Mouse (Mus musculus) kidney, adult 2 months (tissue): ENCODE data around the gene Mlxipl. TPM values are rescaled to one million over a fixed set of nuclear protein-coding genes. Genes with fewer than 3 reads are reported as not detected.

Experiments
- DNase-seq: peaks from one replicate; pipeline ENCODE4 v3.0.0; 2021
- H3K27ac ChIP-seq: fragments of 200-500 bp; 2 replicates; pipeline ENCODE4 v1.5.1; 2012; ENCODE audit warnings: low read depth, low read length, control low read depth, inconsistent platforms; ENCODE audit not compliant: insufficient read depth
- H3K27me3 ChIP-seq: fragments of 200-500 bp; replicated peaks from 2 replicates; pipeline ENCODE4 v1.6.1; 2012; ENCODE audit warnings: mild to moderate bottlenecking, moderate library complexity, low read length, inconsistent platforms; ENCODE audit not compliant: control insufficient read depth, insufficient read depth
- H3K36me3 ChIP-seq: fragments of 200-500 bp; 2 replicates; pipeline ENCODE4 v1.6.1; 2012; ENCODE audit warnings: mild to moderate bottlenecking, moderate library complexity, low read length, inconsistent platforms; ENCODE audit not compliant: control insufficient read depth, insufficient read depth
- H3K4me1 ChIP-seq: fragments of 200-500 bp; 2 replicates; pipeline ENCODE4 v1.6.1; 2011; ENCODE audit warnings: low read length; ENCODE audit not compliant: control insufficient read depth, insufficient read depth
- H3K4me3 ChIP-seq: fragments of 200-500 bp; 2 replicates; pipeline ENCODE4 v1.5.1; 2011; ENCODE audit warnings: mild to moderate bottlenecking, low read depth, low read length, control low read depth; ENCODE audit not compliant: insufficient read depth
- CTCF ChIP-seq: fragments of 200-500 bp; conservative IDR thresholded peaks from 2 replicates; pipeline ENCODE4 v1.5.1; 2011; ENCODE audit warnings: low read depth, mild to moderate bottlenecking, control low read depth, low read length, moderate library complexity, mixed read lengths; ENCODE audit not compliant: insufficient read depth, insufficient read length
- POLR2A ChIP-seq: fragments of 200-500 bp; IDR thresholded peaks from one replicate; pipeline ENCODE4 v1.6.1; 2011; ENCODE audit warnings: low read depth, low read length, control low read depth
- WGBS: fragments of 180-500 bp; shearing (Covaris S2); methylation state at CpG from one replicate; pipeline ENCODE4 v1.1.7; 2018; 5-methylcytosine and 5-hydroxymethylcytosine counted together
- polyA plus RNA-seq: library from polyadenylated mRNA; depleted of rRNA; stranded (reverse); fragments of >200 nt; gene quantifications from 2 replicates; pipeline ENCODE4 v1.2.3, GENCODE M21; 2012

Mlxipl gene
- polyA plus RNA-seq, 1 experiment: 144 TPM

DNA sequence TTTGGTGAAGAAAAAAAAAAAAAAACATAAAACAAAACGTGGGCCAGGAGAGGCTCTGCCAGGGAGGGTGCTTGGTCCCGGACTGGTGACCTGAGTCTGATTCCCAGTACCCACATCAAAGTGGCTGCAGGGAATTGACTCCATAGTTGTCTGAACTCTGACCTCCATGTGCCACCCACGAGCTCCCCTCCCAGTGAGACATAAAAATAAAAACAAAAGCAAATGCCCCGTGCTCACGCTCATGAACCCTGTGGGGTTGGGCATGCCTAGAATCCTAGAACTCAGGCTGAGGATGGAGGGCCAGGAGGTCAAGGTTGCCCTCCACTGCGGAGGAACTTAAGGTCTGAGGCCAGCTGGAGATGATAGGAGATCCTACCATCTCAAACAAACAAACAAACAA, 19.3 kb downstream of the Mlxipl start:
- WGBS: 39% methylated on average over 6 of the region's 6 CpGs
- peak; percentile 85 for DNase-seq
- TF ChIP-seq CTCF: no peak
- no peak for TF ChIP-seq POLR2A
- H3K27ac ChIP-seq: peak overlapping the region; percentile 79
- H3K4me3 ChIP-seq: no peak overlapping the region
- H3K4me1 ChIP-seq: peaks cover 9% of the 10 kb centered on the region
- no peaks in the 10 kb centered on the region for H3K36me3 ChIP-seq
- H3K27me3 ChIP-seq: no peaks in the 10 kb centered on the region

DNA sequence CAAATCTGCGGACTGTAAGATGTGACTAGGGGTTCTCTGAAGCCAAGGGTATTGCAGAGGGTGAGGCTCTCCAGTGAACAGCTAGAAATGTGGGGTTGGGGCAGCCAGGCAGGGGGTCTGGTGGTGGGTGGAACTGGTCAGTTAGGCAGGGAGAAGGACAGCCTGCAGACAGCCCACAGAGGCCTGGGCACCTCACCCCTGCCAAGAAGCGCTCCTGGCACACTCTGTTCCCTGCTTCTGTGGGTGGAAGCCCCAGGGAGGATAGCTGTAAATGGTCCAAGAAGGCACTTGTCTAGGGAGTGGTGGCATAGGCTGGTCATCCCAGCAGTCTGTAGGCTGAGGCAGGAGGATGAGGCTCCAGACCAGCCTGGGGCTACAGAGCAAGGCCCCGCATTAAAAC, 19.7 kb downstream of the Mlxipl start:
- peak; percentile 66 for DNase-seq
- Histone ChIP-seq H3K27ac (peak overlapping the region; percentile 79), H3K27me3 (no peaks in the 10 kb centered on the region), H3K36me3 (no peaks in the 10 kb centered on the region), H3K4me1 (peaks cover 9% of the 10 kb centered on the region), H3K4me3 (no peak overlapping the region)
- TF ChIP-seq CTCF (no peak), POLR2A (no peak)
- 74% methylated on average over 3 of the region's 3 CpGs for WGBS

DNA sequence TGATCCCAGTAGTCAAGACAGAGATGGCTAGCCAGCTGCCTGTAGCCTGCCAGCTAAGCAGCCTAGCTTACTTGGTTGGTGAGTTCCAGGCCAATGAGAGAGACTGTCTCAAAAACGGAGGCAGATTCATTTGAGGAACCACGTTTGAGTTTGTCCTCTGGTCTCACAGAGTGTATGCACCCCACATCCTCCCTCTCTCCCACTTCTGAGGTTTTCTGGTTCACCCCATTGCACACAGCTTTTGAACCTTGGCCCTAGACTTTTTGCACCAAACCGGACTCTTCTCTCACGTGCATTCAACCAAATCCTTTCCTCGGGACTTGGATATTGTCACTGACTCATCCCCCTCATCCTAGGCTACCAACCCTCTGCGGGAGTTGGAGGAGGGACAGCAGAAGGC, 20.3 kb downstream of the Mlxipl start:
- Histone ChIP-seq H3K27me3 (no peaks in the 10 kb centered on the region), H3K27ac (peak overlapping the region; percentile 79), H3K4me1 (peaks cover 9% of the 10 kb centered on the region), H3K4me3 (no peak overlapping the region), H3K36me3 (no peaks in the 10 kb centered on the region)
- no peak for TF ChIP-seq POLR2A
- no peak for TF ChIP-seq CTCF
- WGBS: 46% methylated on average over 6 of the region's 6 CpGs
- DNase-seq: peak; percentile 89

DNA sequence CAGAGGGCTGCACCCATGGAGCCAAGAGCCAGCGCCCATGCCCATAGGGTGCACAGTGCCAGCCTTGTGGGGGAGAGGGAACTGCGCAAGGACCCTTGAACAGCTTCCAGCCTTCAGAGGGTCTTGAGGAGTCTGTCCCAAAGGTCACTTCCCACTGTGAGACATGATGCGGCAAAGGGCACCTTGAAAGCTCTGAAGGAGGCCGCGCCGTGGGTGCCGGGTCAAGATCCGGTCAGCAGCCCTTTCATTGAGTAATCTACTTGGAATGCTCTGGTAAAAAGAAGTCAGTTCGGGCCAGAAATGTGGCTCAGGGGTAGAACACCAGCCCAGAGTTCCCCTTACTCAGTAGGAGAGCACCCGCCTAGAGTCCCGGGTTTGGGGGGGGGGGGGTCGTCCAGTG, 24.1 kb downstream of the Mlxipl start:
- 57% methylated on average over 12 of the region's 12 CpGs for WGBS
- DNase-seq: peak; percentile 77
- TF ChIP-seq CTCF (no peak), POLR2A (no peak)
- H3K36me3 ChIP-seq: no peaks in the 10 kb centered on the region
- peaks cover 9% of the 10 kb centered on the region for H3K4me1 ChIP-seq
- no peaks in the 10 kb centered on the region for H3K27me3 ChIP-seq
- no peak overlapping the region for H3K4me3 ChIP-seq
- H3K27ac ChIP-seq: peak overlapping the region; percentile 18

DNA sequence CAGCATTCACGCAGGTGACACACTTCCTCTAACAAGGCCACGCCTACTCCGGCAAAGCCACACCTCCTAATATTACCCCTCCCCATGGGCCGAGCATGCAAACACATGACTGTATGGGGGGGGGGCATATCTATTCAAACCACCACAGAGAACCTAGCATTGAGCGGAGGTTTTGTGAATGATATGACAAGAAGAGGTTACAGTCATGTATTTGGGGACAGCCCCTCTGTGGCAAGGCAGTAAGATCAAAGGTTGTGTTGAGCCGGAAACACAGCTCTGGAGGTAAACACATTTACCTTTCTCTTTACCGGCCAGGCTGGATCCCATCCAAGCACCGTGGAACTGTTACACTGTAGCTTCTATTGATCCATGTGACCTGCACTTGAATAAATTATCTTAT, 25.6 kb downstream of the Mlxipl start:
- H3K4me1 ChIP-seq: peaks cover 4% of the 10 kb centered on the region
- 64% methylated on average over 8 of the region's 8 CpGs for WGBS

DNA sequence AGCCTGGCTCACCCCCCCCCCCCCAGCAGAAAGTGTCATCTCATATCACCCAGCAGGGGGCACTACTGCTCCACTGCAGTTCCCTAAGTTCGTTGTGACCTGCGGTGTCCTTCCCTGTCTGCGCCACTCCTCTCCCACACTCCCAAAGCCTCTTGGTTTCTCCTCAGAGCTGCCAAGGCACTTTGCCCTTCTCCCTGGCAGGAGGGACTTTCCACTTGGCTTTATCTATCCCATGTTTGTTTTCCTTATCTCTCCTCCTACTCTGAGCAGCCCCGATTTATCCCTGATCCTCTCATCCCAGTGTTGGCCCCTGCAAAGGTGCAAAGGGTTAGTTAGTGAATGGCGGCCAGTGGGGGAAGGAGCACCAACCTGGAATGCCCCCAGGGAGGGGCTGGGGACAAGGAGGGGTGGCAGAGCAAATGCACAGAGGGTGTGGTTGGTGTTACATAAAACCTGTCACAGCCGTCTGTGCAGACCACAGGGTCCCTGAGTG, 28.9 kb downstream of the Mlxipl start:
- DNase-seq: peak; percentile 75
- H3K27ac ChIP-seq: no peak overlapping the region
- 12% methylated on average over 6 of the region's 6 CpGs for WGBS
- TF ChIP-seq POLR2A: no peak
- peak; percentile 81 for TF ChIP-seq CTCF
- H3K4me1 ChIP-seq: no peaks in the 10 kb centered on the region; the same call in 1 of the 2 replicates
- H3K27me3 ChIP-seq: no peaks in the 10 kb centered on the region
- no peak overlapping the region for H3K4me3 ChIP-seq
- no peaks in the 10 kb centered on the region for H3K36me3 ChIP-seq

More for the DNA sequence above, 25.6 kb downstream of the Mlxipl start:
- DNase-seq: no peak
- no peak overlapping the region for H3K27ac ChIP-seq
- no peaks in the 10 kb centered on the region for H3K36me3 ChIP-seq
- H3K27me3 ChIP-seq: no peaks in the 10 kb centered on the region
- TF ChIP-seq CTCF: no peak
- no peak for TF ChIP-seq POLR2A
- no peak overlapping the region for H3K4me3 ChIP-seq

DNA sequence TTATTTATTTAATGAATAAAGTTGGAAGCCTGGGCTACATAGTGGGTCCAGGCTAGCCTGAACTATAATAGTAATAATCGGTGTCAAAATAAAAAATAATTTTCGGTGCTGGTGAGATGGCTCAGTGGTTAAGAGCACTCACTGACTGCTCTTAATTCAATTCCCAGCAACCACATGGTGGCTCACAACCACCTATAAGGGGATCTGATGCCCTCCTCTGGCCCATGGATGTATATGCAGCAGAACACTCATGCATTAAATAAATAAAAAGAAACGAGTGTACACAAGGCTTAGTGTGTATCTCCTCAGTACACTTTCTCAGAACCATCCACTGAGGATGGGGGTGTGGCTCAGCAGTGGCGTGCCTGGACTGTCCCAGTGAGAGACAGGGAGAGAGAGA, 31.1 kb downstream of the Mlxipl start:
- no peaks in the 10 kb centered on the region for H3K36me3 ChIP-seq
- DNase-seq: no peak
- TF ChIP-seq CTCF: no peak
- TF ChIP-seq POLR2A: no peak
- no peaks in the 10 kb centered on the region for H3K4me1 ChIP-seq
- WGBS: 66% methylated on average over 4 of the region's 4 CpGs
- no peak overlapping the region for H3K4me3 ChIP-seq
- H3K27me3 ChIP-seq: no peaks in the 10 kb centered on the region
- no peak overlapping the region for H3K27ac ChIP-seq
